Mouse (Mus musculus) adrenal gland (tissue): ENCODE data around the gene Diras2.

Experiments
- intact Hi-C: fragments of 180-260 bp; cut with DNase I; formaldehyde crosslinking; loops from one replicate; pipeline ENCODE4 v1.15.1; 2025
- long read RNA-seq, 2 experiments: library from polyadenylated mRNA; unstranded; transcript quantifications; one replicate each; pipeline ENCODE4 v2.0.0; 2020; ENCODE audit warnings: borderline replicate concordance in 1 of 2; ENCODE audit not compliant: insufficient replicate concordance in 1 of 2

The Diras2 gene
- long read RNA-seq, experiment 1, partial matches to known transcripts, result 0 of 1 reads
- long read RNA-seq, experiment 1, other reads (novel, unspliced or antisense), result 1 of 1 reads
- long read RNA-seq, experiment 2, partial matches to known transcripts, result 0 of 1 reads
- long read RNA-seq, experiment 2, other reads (novel, unspliced or antisense), result 1 of 1 reads

DNA sequence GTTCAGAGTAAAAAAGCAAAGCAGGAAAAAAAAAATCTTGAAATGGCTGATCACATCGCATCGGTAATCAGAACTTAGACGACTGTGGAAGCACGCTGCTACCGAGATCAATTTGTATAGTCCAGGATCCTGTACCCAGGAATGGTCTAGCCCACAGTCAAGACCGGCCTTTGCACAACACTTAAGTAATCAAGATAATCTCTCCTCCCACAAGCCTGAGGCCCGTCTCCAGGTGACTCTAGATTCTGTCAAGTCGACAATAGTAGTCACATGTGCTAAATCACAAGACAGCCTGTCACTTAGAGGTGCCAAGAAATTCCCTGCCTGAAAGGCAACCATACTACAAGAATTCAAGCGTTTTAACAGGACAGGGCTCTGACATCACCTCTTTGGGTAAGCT, at the start of gene Diras2:
Gene Diras2, minus strand, starts transcription at position 159 of the 400 bp plus-strand sequence.
- intact Hi-C loops, result loop anchor here (5.0 kb wide), 1 partner anchor 694 kb away; no protein-coding TSS in a partner anchor

GRCm38 (mm10) chr13:52578776-52579175, 47.7 kb upstream of the Diras2 start:
- intact Hi-C loops, result no loop called here

GRCm38 (mm10) chr13:52577939-52578338, 46.9 kb upstream of the Diras2 start:
- intact Hi-C loops, result no loop called here

- intact Hi-C loops, result no loop called here
These were observed 46.3 kb upstream of the Diras2 start for GRCm38 (mm10) chr13:52577326-52577920.

GRCm38 (mm10) chr13:52576841-52577240, 45.8 kb upstream of the Diras2 start:
- intact Hi-C loops, result no loop called here

DNA sequence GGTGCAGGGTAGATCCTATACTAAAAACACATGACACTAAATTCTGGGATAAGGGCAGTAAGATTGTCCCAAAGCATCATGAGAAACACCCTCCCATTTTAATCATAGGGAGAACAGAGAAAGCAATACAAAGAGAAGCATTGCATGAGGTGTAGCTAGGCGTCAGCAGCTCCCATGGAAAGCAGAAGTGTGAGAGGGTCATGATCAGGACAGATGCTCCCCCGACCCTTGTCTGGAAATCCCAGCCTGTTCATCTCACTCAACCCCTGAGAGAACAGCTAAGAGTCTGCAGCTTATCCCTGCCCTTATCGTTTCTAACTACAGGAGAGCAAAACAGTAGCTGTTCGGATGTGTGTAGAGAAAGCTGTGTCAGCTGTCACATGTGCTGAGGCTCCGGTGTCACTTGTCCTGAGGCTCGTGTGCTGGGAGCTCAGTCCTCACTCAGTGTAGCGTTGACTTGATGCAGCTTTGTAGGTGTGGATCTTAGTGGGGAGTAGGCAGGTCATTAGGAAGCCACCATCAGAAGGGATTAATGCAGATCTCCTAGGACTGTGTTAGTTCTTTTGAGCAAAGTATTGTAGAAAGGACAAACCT, 45.0 kb upstream of the Diras2 start:
- intact Hi-C loops, result no loop called here

DNA sequence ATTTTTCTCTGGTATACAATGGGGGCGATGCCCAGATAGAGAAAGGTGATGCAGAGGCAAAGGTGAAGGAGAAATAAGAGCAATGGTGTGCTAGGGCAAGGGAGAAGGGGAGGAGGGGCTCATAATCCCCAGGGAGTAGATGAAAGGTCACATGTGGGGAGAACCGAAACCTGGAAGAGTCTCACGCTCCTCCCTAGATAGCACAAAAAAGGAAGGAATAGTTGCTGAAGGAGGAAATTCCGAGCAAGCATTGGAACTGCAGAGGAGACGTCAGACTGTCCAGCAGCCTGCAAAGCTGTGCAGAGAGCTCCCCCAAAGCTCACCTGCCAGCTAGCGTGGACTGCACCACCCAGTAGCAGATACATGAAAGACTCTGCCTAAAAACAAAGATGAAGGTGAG, 44.4 kb upstream of the Diras2 start:
- intact Hi-C loops, result no loop called here

DNA sequence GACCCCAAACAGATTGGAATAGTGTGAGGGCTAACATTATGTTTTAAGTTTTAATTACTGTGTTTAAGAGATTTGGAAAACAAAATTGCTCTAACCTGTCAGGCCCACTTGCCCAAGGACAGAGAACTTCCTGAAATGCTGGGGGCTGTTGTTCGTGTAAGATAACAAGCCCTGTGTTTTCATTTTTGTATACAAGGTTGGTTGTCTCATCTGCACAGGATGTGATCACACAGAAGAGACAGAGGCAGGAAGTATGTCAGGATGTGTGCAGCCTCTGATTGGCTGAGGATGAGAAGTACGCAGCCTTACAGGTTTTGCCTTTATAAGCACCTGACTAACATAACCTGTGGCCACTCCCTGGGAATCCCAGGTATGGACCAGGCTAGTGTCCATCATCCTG, 43.2 kb upstream of the Diras2 start:
- intact Hi-C loops, result no loop called here

- intact Hi-C loops, result no loop called here
These were observed 41.7 kb upstream of the Diras2 start for GRCm38 (mm10) chr13:52572451-52573446.

DNA sequence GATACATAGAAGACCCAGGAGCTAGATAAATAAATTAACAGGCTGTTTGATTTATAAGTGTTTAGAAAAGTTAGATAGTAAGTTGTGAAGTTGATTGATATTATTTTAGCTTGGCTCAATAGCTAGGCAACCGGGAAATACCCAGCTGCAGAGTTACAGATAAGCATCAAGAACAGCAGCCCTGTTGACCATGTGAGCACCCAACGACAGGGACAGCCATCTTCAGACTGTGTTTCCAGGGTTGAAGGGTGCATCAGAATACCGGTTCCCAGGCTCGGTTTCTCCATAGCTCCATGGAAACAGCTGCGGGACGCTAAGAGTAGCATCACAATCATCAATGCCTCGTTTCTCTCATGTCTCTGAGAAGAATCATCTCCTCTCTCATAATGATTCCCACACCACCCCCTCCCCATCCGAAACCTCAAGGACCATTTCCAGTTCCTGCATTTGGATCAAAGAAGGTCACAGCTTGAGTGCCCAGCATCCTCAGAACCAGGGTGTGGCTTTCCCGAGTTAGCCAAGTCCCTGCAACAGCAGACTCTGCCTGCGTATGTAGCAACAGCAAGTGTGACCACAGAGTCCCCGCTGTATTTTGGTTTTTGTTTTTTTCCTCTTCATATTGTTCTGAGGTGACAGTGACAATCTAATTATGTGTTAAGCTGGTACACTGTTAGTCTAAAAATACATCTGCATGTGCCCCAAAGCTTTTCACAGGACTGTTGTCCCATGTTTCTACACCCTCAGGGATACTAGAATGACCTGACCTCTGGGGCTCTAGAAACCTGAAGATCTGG, 40.7 kb upstream of the Diras2 start:
- intact Hi-C loops, result no loop called here

DNA sequence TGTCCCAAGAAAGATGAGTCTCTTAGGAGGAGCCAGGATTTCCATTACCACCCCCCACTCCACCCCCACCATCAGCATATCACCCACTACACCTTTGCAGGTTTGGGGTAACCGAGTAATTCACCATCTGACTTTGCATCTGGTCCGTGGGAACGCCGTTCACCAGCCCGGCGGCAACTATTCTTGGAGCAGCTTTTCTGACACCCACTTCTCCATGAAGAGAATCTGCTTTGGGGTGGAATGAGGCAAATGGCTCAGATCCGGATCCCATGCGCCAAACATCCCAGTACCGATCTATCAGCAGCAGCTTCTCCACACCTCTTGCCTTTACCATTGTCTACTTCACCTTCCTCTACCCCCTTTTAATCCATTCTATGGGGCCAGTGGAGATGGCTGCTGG, 39.2 kb upstream of the Diras2 start:
- intact Hi-C loops, result no loop called here

DNA sequence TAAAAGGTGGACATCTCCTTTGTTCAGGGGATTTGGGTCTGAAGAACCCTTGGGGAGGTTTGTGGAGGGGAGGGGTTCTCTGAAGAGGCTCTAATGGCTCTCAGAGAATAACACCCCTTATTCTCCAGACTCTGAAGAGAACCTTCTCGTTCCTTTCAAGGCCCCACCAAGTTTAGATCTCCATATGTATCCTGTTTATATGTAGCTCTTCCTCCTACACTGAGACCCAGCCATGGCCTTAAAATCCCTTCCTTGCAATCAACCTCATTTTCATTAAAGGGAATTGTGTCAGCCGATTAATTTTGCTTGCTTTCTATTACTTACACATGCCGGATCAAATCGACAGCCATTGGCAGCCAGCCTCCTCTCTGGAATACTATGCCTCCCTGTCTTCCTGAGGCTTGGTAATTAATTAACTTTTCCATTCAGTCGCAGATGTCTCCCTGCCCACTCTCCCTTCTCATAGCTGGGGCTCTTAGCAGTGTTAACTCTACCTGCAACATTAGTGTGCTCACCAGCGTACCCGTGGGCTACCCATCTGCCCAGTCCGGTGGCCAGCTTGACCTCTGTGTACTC, 38.2 kb upstream of the Diras2 start:
- intact Hi-C loops, result loop anchor here (5.0 kb wide), 1 partner anchor 58 kb away; no protein-coding TSS in a partner anchor

DNA sequence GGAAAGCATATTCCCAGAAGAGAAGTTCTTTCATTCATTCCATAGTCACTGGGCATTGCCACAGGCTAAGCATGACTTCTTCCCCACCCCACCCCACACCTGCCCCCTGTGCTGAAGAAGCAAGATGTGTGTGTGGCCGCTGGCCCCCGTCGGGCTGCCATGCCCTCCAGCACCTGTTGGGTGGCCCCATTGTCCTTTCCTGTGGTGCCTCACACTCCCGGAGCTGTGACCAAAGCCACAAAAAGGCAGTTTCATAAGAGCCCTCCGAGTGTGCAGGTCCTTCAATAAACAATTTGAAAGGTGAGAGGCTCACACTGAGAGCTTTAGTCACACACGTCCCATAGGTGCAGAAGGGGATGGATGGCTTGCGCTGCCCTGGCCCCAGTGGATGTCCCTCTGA, 35.7 kb upstream of the Diras2 start:
- intact Hi-C loops, result loop anchor here (5.0 kb wide), 1 partner anchor 61 kb away; no protein-coding TSS in a partner anchor

DNA sequence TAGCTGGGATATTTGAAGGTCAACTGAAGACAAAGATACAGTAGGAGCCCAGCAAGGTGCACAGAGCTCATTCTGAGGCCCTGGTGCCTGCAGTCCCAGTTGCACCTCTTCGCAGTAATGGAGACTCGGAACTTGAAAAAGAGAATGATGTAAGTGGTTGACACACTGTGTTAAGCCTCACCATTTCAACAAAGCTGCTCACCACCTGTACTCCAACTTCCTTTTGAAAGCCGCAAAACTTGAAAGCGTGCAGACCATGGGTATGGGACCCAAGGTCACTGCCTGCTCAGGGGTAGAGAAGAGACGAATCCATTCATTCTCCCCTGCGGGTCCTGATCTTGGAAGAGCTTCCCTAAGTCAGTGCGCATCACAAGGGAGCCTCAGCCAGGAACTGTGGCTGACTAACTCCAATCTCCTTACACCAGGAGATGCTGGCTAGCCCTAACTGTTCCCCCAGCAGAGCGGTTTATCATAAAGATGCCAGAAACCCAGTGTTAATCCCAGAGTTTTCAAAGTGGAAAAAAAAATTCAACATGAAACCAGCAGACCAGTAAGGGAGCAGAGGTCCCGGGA, 35.2 kb upstream of the Diras2 start:
- intact Hi-C loops, result loop anchor here (5.0 kb wide), 1 partner anchor 61 kb away; no protein-coding TSS in a partner anchor

DNA sequence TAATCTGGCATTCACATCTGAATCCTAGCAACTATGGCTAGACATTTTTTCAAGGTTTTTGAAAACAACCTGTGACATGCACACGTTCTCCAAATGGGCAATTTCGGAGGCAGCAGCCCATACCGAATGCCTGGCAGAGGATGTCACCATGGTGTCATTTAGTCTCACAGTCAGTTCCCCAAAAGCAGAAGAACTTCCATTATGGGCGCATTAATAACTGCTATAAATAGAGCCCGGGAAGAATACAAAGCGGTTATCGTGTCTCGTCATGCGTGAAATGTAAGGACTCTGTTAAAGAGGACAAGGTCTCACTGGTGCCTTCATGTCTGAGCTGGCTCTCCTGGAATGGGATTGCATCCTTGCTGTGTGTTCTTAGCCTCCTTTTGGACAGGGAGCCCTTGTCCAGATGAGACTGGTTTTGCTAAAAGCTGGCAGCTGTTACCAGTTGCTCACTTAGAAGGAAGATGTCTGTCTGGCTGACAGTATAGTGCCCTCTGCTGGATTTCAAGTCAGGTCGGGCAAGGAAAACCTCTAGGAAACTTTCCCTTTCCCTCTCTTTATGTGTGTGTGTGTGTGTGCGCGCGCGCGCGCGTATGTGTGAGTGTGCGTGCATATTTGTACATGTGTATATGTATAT, 34.1 kb upstream of the Diras2 start:
- intact Hi-C loops, result loop anchor here (5.0 kb wide), 1 partner anchor 62 kb away; no protein-coding TSS in a partner anchor

DNA sequence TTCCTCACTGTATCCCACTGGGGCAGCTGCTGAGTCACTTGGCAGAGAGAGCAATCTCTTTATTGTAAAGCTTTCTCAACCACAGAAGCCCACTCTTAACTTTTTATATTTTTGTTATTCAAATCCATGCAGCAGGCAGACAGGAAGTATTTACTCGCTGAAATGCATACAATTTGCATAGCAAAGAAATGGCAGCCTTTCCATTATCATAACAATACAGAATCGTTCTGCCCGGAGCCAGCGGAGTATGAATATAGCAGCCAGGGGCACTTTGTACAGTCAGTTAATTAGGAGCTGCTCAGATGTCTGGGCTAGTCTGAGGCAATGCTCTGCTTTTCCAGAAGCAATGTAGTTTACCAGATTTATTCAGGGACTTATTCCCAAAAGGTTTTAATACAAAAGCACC, 31.1 kb upstream of the Diras2 start:
- intact Hi-C loops, result no loop called here

DNA sequence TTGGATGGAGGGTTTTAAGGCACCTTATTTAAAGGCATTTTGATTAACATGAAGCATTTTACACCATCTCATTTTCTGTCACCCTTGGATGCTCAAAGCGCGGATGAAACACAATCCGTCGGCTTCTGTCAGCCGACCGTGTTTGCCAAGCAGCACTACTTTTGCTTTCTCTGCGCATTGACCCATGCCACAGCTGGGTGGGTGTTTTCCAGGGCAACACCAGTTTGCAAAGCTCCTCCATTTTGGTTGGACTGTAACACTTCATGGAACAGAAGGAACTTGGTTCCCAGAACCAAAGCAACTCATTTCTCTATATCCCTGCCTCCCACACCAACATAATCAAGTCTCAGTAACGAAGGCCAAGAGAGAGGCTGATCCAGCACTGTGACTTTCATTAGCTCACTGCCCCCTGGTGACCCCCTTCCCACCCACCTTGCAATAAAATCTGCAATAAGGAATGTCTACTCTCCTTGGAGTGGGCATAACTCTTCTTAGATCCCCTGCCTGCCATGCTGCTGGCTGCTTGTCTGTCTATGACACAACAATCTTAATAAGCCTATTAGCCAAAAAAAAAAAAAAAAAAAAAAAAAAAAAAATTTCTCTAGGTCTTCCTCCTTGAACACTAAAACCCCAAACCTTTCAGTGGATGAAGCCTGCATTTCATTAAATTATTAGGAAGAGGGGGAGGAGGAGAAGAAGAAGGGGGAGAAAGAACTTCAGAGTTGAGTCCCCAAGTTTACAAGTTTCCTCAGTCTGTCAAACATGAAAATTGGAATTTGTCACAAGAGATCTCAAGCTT, 30.5 kb upstream of the Diras2 start:
- intact Hi-C loops, result no loop called here

DNA sequence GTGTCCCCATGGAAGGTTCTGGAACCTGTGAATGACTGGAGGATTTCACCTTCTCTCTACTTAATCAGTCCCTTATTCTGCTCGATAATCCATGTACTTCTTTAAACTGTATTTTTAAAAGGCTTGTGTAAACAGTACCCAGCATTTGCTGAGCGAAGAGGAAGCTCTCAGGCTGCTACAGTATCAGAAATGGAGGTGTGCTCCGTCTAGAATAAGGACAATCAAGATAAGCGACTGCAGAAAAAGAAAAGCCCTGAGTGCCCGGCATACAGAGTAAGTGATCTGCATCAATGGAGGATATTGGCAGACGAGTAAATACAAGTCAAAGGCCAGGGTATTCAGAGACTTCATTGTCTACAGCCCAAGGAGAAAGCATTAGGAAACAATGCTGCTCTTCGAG, 26.3 kb upstream of the Diras2 start:
- intact Hi-C loops, result no loop called here

DNA sequence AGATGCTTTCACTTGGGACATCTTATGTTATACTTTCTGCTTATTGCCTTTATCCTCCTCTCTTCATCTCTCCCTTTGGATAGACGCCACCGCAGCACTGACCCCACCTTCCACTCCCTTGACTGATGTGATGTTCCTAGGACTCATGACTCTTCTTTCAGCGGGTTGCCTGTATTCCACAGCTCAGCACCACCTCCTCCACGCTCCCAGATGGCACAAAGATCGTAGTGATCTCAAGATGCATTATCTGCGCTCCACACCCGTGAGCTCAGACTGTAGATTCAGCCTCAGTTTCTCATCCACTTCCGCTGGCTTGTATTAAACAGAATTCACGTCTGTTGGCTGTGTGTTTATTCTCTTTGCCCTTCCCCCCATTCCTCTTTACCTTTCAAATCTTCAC, 23.6 kb upstream of the Diras2 start:
- intact Hi-C loops, result no loop called here
